Mouse (Mus musculus) neural tube, embryonic 15.5 days (tissue): Measurements from ENCODE around the gene Wbp2. TPM values are rescaled to one million over a fixed set of nuclear protein-coding genes. Genes with fewer than 3 reads are reported as not detected.

Source experiments
- ATAC-seq: fragments of 200-750 bp; cut with Nextera tagmentation; 2 replicates; pipeline ENCODE4 v1.8.0; 2017; ENCODE audit warnings: mild to moderate bottlenecking, moderate TSS enrichment, moderate library complexity; ENCODE audit not compliant: low FRiP score
- H3K27ac ChIP-seq: fragments of 300-500 bp; sonication (generic); replicated peaks from 2 replicates; pipeline ENCODE4 v1.5.1; 2015; ENCODE audit warnings: mild to moderate bottlenecking, inconsistent platforms
- H3K27me3 ChIP-seq: fragments of 300-500 bp; sonication (generic); replicated peaks from 2 replicates; pipeline ENCODE4 v1.6.1; 2015; ENCODE audit warnings: inconsistent platforms
- H3K36me3 ChIP-seq: fragments of 300-500 bp; sonication (generic); 2 replicates; pipeline ENCODE4 v1.6.1; 2015; ENCODE audit warnings: inconsistent platforms
- H3K4me1 ChIP-seq: fragments of 300-500 bp; sonication (generic); 2 replicates; pipeline ENCODE4 v1.6.1; 2015; ENCODE audit warnings: inconsistent platforms
- H3K4me2 ChIP-seq: fragments of 300-500 bp; sonication (generic); 2 replicates; pipeline ENCODE4 v1.6.1; 2015; ENCODE audit warnings: inconsistent platforms, mild to moderate bottlenecking, moderate library complexity
- H3K4me3 ChIP-seq: fragments of 300-500 bp; sonication (generic); replicated peaks from 2 replicates; pipeline ENCODE4 v1.5.1; 2015; ENCODE audit warnings: mild to moderate bottlenecking, inconsistent platforms
- H3K9ac ChIP-seq: fragments of 300-500 bp; sonication (generic); replicated peaks from 2 replicates; pipeline ENCODE4 v1.6.1; 2015; ENCODE audit warnings: mild to moderate bottlenecking, inconsistent platforms
- H3K9me3 ChIP-seq: fragments of 300-500 bp; sonication (generic); replicated peaks from 2 replicates; pipeline ENCODE4 v1.6.1; 2016; ENCODE audit warnings: inconsistent platforms
- WGBS: fragments of 180-500 bp; shearing (Covaris S2); methylation state at CpG from one replicate; pipeline ENCODE4 v1.1.7; 2015; ENCODE audit warnings: mixed read lengths; 5-methylcytosine and 5-hydroxymethylcytosine counted together
- polyA plus RNA-seq: library from polyadenylated mRNA; unstranded; fragments of >200 nt; fragmentation: Nextera tagmentation; extraction: Ambion mirVana; gene quantifications from 2 replicates; pipeline ENCODE4 v1.2.1, GENCODE M21; 2015

The Wbp2 gene
- polyA plus RNA-seq, 1 experiment from 2014 or later = 162 TPM

GRCm38 (mm10) chr11:116072608-116073007 is 14.2 kb downstream of the Wbp2 start:
- H3K27ac ChIP-seq = no peak overlapping the region
- H3K4me2 ChIP-seq = no peak overlapping the region
- no peak for ATAC-seq
- no peaks in the 10 kb centered on the region for H3K36me3 ChIP-seq
- peaks cover under 1% of the 10 kb centered on the region; the same call in 1 of the 2 replicates for H3K4me1 ChIP-seq
- no peaks in the 10 kb centered on the region for H3K27me3 ChIP-seq
- WGBS = 82% methylated on average over 3 of the region's 3 CpGs
- H3K9me3 ChIP-seq = no peaks in the 10 kb centered on the region
- H3K4me3 ChIP-seq = no peak overlapping the region
- H3K9ac ChIP-seq = no peak overlapping the region

DNA sequence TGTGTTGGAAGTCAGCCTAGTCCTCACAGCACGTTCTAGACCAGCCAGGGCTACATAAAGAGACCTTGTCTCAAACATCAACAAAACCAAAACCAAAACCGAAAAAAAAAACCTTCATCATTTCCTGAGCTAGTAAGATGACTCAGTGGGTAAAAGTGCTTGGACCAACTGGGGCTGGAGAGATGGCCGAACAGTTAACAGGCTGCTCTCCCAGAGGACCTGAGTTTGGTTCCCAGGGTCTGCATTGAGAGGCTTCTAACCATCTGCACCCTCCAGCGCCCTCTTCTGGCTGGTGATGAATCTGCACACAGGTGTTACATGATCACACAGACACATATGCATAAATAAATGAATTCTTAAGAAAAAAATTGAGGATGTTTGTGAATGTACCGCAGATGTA is 15.3 kb downstream of the Wbp2 start:
- 69% methylated on average over 5 of the region's 5 CpGs for WGBS
- Histone ChIP-seq H3K4me1 (no peaks in the 10 kb centered on the region), H3K27ac (no peak overlapping the region), H3K4me3 (no peak overlapping the region), H3K4me2 (no peak overlapping the region), H3K36me3 (no peaks in the 10 kb centered on the region), H3K27me3 (no peaks in the 10 kb centered on the region), H3K9me3 (no peaks in the 10 kb centered on the region), H3K9ac (no peak overlapping the region)
- no peak for ATAC-seq

DNA sequence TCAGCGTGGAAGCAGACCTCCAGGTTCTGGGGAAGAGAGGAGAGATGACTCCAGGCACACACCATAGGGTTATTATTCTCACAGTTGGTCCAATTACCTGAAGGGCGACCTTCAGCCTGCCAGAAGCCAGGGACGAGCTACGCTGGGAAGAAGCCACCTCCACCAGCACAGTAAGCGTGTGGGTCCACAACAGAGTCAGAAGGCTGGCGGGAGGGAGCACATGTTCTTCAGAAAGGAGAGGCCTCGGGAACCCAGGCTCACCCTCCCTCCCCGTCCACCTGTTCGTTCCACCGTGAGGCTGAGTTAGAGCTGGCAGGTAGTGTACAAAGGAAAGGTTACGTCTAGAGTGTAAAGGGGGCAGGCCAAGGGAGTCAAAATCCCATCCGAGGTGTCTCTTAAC is 21.4 kb downstream of the Wbp2 start:
- Histone ChIP-seq H3K4me3 (no peak overlapping the region), H3K36me3 (peaks cover 19% of the 10 kb centered on the region), H3K9ac (no peak overlapping the region), H3K4me1 (no peaks in the 10 kb centered on the region), H3K9me3 (no peaks in the 10 kb centered on the region), H3K27me3 (no peaks in the 10 kb centered on the region), H3K27ac (no peak overlapping the region), H3K4me2 (no peak overlapping the region)
- 89% methylated on average over 12 of the region's 12 CpGs for WGBS
- no peak for ATAC-seq

- no peak for ATAC-seq
- H3K27me3 ChIP-seq = no peaks in the 10 kb centered on the region
- 68% methylated on average over 23 of the region's 23 CpGs for WGBS
- no peak overlapping the region for H3K4me3 ChIP-seq
- H3K9me3 ChIP-seq = no peaks in the 10 kb centered on the region
- peaks cover 30% of the 10 kb centered on the region for H3K36me3 ChIP-seq
- H3K4me1 ChIP-seq = no peaks in the 10 kb centered on the region
- no peak overlapping the region for H3K27ac ChIP-seq
- no peak overlapping the region for H3K4me2 ChIP-seq
- no peak overlapping the region for H3K9ac ChIP-seq
Observed at GRCm38 (mm10) chr11:116064187-116064867, 22.5 kb downstream of the Wbp2 start.

- H3K9ac ChIP-seq = no peak overlapping the region
- H3K4me3 ChIP-seq = no peak overlapping the region
- no peaks in the 10 kb centered on the region for H3K9me3 ChIP-seq
- 68% methylated on average over 13 of the region's 13 CpGs for WGBS
- peaks cover 37% of the 10 kb centered on the region for H3K36me3 ChIP-seq
- no peaks in the 10 kb centered on the region for H3K27me3 ChIP-seq
- no peak for ATAC-seq
- no peak overlapping the region for H3K27ac ChIP-seq
- no peak overlapping the region for H3K4me2 ChIP-seq
- no peaks in the 10 kb centered on the region for H3K4me1 ChIP-seq
Observed at GRCm38 (mm10) chr11:116063562-116063961, 23.2 kb downstream of the Wbp2 start.

DNA sequence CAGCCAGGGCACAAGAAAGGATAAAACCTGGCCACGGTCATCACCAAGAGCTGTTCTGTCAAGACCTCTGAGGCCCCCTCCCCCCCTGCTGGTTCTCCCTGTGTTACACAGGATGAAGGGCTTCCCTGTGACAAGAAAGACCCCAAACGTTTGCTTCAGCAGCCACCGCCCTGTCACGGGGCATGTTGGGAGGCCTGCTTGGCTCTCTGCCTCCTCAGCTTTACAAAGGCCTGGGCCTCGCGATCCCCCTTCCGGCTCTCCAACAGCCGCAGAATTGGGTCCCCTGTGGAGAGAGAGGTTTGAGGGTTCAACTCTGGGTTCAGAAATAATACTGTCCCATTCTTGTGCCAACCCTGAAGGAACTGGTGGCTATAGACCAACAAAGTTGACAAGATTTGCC is 24.3 kb downstream of the Wbp2 start:
- no peaks in the 10 kb centered on the region for H3K9me3 ChIP-seq
- H3K9ac ChIP-seq = no peak overlapping the region
- no peak overlapping the region for H3K4me2 ChIP-seq
- no peak for ATAC-seq
- H3K36me3 ChIP-seq = peaks cover 48% of the 10 kb centered on the region
- H3K4me1 ChIP-seq = no peaks in the 10 kb centered on the region
- H3K4me3 ChIP-seq = no peak overlapping the region
- WGBS = 50% methylated on average over 8 of the region's 8 CpGs
- H3K27me3 ChIP-seq = no peaks in the 10 kb centered on the region
- no peak overlapping the region for H3K27ac ChIP-seq

GRCm38 (mm10) chr11:116061641-116062415 is 25.0 kb downstream of the Wbp2 start:
- WGBS = 91% methylated on average over 13 of the region's 13 CpGs
- Histone ChIP-seq H3K27me3 (no peaks in the 10 kb centered on the region), H3K27ac (no peak overlapping the region), H3K4me2 (no peak overlapping the region), H3K4me3 (no peak overlapping the region), H3K4me1 (no peaks in the 10 kb centered on the region), H3K36me3 (peaks cover 55% of the 10 kb centered on the region), H3K9ac (no peak overlapping the region), H3K9me3 (no peaks in the 10 kb centered on the region)
- ATAC-seq = no peak

DNA sequence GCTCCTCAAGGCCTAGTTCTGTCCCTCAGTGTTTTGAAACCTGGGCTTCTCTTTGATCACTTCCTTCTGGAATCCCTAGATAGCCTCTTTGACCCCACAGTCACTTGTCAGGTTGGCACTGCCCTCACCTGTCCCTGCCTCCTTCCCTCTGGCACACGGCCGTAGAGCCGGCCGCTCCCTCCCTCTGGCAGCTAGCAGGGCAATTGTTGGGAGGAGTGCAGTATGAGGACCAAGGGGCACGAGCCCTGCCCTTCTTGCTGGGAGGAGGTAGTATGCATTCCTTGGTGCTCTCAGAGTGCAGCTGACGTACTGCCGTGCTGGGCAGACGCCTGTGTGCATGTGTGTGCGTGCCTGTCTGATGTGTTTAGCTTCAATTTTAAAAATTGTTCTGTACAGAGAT is 26.2 kb downstream of the Wbp2 start:
- H3K9me3 ChIP-seq = no peaks in the 10 kb centered on the region
- H3K27ac ChIP-seq = no peak overlapping the region
- peaks cover 66% of the 10 kb centered on the region for H3K36me3 ChIP-seq
- no peaks in the 10 kb centered on the region for H3K4me1 ChIP-seq
- H3K4me3 ChIP-seq = no peak overlapping the region
- ATAC-seq = no peak
- no peak overlapping the region for H3K4me2 ChIP-seq
- H3K27me3 ChIP-seq = no peaks in the 10 kb centered on the region
- H3K9ac ChIP-seq = no peak overlapping the region
- 93% methylated on average over 9 of the region's 9 CpGs for WGBS

GRCm38 (mm10) chr11:116059691-116060025 is 27.1 kb downstream of the Wbp2 start:
- Histone ChIP-seq H3K4me1 (no peaks in the 10 kb centered on the region), H3K27ac (no peak overlapping the region), H3K36me3 (peaks cover 75% of the 10 kb centered on the region), H3K9ac (no peak overlapping the region), H3K4me2 (no peak overlapping the region), H3K9me3 (no peaks in the 10 kb centered on the region), H3K27me3 (no peaks in the 10 kb centered on the region), H3K4me3 (no peak overlapping the region)
- no peak for ATAC-seq
- WGBS = 92% methylated on average over 11 of the region's 11 CpGs

DNA sequence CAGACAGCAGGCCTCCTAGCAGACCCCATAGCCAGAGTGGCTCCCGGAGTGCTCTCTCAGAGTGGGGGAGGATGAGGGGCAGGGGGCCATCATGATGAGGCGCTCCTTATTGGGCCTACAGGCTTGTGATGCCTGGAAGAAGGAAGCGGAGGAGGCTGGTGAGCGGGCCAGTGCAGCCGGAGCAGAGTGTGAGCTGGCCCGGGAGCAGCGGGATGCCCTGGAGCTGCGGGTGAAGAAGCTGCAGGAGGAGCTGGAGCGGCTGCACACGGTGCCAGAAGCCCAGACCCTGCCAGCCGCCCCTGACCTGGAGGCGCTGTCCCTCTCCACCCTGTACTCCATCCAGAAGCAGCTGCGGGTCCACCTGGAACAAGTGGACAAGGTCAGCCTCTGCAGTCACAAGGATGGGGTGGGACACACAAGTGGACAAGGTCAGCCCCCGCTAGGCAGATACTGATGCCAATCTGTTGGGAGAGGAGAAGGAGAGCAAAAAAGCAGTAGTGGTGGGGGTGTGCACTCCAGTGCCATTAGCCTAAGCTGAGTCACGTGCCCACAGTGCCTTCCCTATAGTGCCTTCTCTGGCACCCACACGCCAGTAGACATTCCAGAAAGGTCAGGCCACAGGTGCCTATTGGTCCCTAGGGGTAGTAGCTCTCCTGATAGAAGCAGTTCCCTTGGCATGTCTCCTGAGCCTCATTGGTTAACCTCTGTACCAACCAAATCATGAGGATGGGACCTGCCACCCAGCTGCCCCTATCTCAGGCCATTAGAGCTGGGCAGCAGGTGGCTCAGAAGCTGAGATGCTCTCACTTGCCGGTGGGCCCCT is 27.7 kb downstream of the Wbp2 start:
- 93% methylated on average over 17 of the region's 17 CpGs for WGBS
- H3K27me3 ChIP-seq = no peaks in the 10 kb centered on the region
- H3K4me3 ChIP-seq = no peak overlapping the region
- peaks cover 81% of the 10 kb centered on the region for H3K36me3 ChIP-seq
- H3K27ac ChIP-seq = no peak overlapping the region
- H3K9me3 ChIP-seq = no peaks in the 10 kb centered on the region
- no peaks in the 10 kb centered on the region for H3K4me1 ChIP-seq
- no peak overlapping the region for H3K9ac ChIP-seq
- no peak overlapping the region for H3K4me2 ChIP-seq
- no peak for ATAC-seq

- Histone ChIP-seq H3K4me3 (no peak overlapping the region), H3K27ac (no peak overlapping the region), H3K27me3 (no peaks in the 10 kb centered on the region), H3K4me1 (no peaks in the 10 kb centered on the region), H3K36me3 (peaks cover 91% of the 10 kb centered on the region), H3K9me3 (no peaks in the 10 kb centered on the region), H3K4me2 (no peak overlapping the region), H3K9ac (no peak overlapping the region)
- WGBS = 78% methylated on average over 12 of the region's 12 CpGs
- ATAC-seq = no peak
Observed at GRCm38 (mm10) chr11:116058022-116058614, 28.7 kb downstream of the Wbp2 start.
